Mouse (Mus musculus): ENCODE results near the gene Cmpk1. TPM values are rescaled to one million over a fixed set of nuclear protein-coding genes. Genes with fewer than 3 reads are reported as not detected.
"Not testable (repeated sequence)": the region's sequence is repeated elsewhere in the genome, so short reads cannot be mapped to it uniquely, and the experiment has no call there.

The Cmpk1 gene
- polyA plus RNA-seq (2015; fragmentation: Nextera tagmentation; extraction: Ambion mirVana): 120 and 126 TPM in 2 replicates

DNA sequence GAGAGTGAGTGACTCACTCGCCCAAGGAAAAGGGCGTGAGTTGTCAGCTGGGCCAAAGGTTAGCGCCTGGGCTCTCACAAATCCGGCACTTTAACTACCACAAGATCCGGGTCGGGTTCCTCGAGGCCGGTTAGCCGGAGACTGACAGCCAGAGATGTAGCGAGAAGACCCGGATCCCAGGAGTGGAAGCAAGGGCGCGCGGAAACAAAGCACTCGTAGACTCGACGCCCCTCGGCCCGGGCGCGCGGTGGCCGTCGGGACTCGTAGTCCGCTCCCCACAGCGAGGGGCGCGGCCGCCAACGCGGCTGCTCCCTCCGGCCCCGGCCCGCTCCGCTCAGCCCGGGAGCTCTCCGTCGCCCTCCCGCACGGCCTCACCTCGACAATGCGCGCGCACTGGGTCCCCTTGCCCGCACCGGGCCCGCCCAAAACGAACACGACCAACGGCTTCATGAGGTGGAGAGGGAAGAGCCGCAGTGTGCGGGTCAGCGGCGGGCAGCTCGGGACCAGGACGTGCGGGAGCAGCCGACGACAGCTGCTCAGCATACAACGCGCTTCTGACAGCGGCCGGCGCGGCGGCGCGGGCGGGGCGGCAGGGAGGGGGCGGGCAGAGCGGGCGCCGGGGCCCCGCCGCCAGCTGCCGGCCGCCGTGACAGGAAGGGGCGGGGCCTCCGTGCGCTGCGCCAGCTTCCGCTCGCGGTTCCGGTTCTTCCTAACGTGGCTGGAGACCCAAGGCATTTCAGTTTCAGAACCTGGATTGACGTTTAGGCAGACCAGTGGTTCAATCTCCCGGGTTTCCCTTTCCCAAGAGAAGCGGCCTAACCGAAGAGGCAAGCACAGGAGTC is at the start of gene Cmpk1:
Gene Cmpk1 (minus strand): TSS at position 651 of the 842 bp plus-strand sequence.
- peak; percentile 85 for DNase-seq (ENCODE audit: low spot score)

DNA sequence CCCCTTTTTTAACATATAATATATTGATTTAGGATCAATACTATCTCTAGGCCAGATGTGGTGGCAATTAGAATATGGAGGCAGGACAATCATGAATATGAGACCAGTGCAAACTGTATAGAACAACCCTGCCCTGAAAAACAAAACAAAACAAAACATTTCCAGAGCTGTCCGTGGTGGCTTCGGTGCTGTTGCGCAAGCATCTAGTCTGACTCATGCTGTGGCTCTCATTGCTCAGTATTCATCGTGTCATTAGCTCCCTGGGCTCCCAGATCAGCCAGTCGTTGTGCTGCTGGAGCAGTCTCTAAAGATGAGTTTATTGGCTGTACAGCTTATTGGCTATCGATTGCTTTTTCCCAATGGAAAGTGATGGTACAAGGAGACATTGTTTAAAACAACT is 48.0 kb upstream of the Cmpk1 start:
- no peak for DNase-seq (ENCODE audit: low spot score)

DNA sequence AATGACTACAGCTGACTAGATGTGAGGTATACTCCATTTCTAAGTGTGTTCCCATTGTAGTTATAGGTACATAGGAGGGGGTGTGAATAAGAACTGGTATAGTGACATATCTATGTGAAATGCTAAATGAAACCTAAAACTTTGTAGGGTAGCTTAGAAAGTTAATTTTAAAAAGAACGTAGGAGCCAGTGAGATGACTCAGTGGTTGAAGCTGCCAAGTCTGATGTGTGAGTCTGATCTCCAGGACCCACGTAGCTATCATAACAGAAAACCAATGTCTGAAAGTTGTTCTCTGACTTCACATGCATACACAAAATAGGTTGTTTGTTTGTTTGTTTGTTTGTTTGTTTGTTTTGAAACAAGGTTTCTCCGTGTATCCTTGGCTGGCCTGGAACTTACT is 33.0 kb upstream of the Cmpk1 start:
- DNase-seq (ENCODE audit: low spot score): no peak

DNA sequence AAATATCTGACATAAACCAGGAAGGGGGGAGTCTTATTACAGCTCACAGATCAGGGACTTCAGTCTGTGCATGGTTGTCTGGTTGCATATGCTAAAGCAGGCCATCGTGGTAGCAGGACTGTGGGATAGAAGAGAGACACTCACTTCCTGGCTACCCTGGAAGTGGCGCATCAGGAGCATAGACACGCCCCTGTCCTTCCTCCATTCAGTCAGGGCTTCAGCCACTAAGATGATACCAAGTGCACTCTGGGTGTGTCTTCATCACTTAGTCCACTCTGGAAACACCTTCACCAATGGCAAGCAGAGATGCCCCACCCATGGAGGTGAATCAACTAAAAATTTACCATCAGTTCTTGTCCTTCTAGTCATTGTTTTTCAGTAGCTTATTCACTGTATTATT is 27.2 kb upstream of the Cmpk1 start:
- DNase-seq (ENCODE audit: low spot score): no peak

DNA sequence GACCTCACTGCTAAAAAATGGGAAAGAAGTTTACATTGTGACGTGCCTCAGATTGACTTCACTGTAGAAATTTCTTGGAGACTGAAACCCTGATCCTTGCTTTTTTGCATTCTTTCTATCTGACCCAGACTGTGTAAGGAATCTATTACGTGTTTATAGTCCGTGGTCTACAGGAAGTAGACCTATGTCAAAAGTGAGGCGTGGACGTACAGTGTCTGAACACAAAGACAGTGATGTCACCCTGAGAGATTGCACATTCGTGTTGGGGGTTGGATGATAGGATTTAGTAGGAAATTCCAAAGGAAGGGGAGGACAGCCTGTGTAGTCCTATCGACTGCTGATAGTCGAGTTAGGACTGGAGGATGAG is 13.4 kb upstream of the Cmpk1 start:
- DNase-seq (ENCODE audit: low spot score): peak; percentile 21

DNA sequence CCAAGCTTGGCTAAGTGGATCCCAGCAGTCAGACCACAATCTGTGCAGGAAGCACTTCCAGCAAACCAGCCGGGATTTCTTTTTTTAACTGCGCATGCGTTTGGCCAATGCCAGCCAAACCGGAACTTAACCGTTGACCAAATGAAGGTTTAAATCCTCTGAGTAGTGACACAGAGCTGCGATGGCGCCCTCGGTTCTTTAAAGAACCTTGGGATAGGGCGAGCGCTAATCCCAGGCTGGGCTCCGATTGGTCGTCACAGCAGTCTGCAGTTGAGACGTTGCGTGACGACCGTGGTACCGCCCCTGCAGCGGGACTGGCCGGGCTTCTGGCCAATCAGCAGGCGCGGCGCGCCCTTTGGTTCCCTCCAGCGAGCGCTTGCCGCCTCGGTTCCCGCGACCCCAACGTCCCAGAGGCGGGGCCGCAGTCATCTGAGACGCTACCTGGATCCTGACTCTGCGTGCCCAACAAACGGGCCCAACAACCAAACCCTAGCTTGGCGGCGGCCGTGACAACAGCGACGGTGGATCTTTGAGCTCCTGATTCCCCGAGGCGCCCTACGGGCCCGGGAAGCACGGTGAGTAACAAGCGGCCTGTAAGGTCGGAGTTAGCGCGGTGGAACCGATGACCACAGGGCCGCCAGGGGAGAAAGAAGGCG is 12.9 kb upstream of the Cmpk1 start, which contains the start of gene Stil:
Gene Stil (plus strand): TSS at position 387 of the 656 bp plus-strand sequence.
- DNase-seq (ENCODE audit: low spot score): peak; percentile 97

DNA sequence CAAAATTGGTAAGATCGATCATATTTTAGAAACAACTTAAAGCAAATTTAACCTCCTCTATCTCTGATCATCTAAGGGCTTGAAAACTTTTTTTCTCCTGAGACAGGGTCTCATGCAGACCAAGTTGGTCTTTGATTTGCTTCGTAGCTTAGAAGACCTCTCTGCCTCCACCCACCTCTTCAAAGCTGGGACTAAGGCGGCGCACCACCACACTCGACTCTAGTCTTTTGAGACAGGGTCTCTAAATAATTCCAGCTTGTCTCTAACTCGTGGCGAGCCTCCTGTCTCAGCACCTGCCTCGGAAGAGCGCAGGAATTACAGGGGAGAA is 12.4 kb upstream of the Cmpk1 start:
- no peak for DNase-seq (ENCODE audit: low spot score)

DNA sequence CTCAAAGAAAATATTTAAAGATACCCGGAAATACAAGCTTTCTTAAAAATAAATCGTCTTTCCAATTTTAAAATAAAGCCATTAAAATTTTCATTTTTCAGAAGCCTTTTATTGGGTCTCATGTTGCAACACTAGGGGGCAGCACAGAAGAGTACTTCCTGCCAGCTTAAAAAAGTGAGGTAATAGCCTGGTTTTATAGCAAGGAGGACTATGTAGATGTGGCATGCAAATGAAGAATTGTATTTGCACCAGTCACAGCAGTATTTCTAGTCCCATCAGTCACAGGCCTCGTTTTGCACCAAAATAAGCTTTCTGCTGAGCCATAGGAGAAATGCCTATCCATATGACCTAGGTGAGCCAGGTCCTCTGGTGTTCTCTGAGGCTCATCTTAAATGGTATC is 10.0 kb upstream of the Cmpk1 start:
- DNase-seq (ENCODE audit: low spot score): peak; percentile 63

DNA sequence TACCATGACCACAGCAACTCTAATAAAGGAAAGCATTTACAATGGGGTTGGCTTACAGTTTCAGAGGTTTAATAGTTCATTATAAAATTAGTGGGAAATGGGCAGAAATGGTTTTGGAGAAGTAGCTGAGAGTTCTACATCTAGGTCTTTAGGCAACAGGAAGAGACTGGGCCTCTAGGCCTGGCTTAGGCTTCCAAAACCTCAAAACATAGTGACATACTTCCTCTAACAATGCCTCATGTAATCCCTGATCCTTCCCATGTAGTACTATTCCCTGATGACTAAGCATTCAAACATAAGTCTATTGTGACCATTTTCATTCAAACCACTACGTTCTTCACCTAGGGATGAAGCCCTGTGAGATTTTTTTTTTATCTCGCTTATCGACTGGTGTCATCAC is 7.2 kb upstream of the Cmpk1 start:
- DNase-seq (ENCODE audit: low spot score): no peak

DNA sequence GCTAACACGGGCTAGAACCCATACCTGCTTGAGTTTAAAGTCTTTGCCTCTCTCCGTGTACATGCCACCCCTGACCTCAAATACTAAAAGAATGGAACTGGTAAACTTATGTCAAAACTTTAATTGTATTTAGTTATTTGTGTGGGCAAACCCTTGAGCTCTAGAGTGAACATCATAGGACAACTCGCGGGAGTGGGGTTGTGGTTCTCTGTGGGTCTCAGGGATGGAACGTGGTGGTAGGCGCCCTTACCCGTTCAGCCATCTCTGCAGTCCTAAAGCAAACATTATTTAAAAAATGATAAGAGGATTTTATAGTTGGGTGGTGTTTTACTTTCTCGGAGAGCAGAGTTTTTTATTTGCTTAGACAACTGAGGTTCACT is 840 bp downstream of the Cmpk1 start:
- DNase-seq (ENCODE audit: low spot score): no peak

DNA sequence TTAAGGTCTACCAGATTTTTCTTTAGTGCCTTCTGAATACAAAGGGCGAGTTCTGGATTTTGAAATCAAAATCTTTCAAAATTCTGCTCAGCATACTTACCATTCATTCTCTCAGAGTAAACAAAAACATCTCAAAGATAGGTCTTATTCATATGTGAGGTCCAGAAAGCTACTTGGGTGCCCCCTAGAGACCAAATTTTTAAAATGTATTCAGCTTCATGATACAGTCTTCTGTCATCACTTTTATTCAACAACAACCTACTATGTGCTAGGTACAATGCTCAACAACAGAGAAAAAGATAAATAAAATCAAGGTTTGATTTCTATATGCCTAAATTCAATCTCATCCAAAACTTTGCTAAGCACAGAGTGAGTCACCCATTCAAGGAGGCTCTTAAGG is 4.0 kb downstream of the Cmpk1 start:
- DNase-seq (ENCODE audit: low spot score): peak; percentile 46

DNA sequence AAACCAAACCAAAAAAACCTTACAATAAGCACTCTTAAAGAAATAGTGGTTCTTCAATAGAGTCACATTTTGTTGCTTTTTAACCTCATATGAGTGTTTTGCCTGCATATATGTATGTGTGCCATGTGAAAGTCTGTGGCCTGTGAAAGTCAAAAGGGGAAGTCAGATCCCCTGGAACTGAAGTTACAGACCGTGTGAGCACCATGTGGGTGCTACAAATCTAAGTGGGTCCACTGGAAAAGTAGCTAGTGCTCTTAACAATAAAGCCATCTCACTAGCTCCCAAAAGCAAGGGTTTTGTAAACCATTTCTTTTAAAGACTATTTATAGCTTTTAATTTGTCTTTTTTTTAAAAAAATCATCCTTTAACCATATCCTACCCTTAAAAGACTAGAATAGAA is 4.4 kb downstream of the Cmpk1 start:
- no peak for DNase-seq (ENCODE audit: low spot score)

DNA sequence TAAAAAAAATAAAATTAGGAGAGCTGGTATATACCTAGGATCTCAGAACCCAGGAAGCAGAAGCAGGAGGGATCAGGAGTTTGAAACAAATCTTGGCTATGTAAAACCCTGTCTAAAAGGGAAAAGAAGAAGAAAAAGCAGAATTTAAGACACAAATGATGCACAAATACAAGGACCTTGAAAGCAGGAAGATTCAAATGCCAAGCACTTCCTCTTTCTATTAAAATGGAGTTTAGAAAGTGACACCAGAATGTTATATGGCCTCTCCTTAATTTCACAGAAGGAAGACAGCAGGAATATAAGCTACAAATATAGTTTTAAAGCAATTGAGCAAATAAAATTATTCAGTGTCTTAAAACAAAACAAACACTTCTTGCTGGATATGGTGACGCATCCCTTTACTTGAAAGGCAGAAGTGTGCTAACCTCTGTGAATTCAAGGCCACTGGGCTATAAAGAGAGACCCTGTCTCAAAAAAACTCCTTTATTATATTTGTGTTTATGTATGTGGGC is 13.8 kb downstream of the Cmpk1 start:
- DNase-seq (ENCODE audit: low spot score): no peak

DNA sequence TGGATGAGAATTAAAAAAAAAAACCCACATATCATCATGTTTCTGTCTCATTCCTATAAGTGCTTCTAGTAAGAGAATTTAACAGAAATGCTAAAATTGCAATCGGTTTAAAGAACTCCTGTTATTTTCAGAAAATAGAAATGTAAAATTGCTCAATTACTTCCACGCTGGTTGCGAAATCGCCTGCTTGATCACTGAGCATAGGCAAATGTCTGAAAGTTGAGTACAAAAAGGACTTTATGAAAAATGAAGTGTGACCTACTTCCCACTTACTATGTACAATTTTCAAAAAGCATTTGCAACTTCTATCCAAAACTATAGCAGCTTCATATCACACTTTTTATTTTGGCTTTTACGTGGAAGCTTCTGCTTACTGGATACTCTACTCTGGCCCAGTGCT is 16.3 kb downstream of the Cmpk1 start:
- DNase-seq (ENCODE audit: low spot score): no peak

DNA sequence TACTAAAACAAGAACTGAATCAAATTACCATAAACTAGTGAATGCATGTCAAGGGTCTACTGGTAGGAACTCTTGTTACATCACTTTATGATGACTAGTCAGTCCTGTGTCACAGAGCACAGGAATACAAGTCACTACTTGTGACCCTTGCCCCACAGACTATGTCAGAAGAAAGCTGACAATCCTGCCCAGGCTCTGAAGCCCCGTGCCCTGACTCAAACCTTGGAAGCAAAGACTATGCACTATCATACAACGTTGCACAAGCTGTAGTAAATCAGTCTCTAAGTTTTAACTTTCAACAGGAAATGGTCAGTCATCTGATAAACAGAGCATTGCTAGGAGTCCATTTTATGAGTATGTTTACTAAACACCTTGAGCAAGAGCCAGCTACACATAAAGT is 26.2 kb downstream of the Cmpk1 start:
- DNase-seq (ENCODE audit: low spot score): not testable (repeated sequence)

DNA sequence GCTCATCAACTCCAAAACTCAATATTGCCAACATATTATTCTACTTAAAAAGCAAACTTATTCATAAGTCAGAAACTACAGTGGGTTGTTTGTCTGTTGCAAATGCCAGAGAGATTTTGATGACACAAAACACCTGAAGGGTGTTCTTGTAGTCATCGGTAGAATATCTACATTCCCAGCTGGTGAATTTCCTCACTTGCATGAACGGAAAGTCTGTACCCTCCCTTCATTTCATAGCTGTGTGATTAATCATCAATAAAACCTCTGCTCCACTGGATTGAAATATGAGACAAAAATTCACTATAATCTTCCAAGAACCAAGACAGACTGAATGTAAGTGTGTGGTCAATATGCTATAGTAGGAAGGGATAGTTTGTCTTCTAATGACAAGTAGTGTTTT is 27.5 kb downstream of the Cmpk1 start:
- no peak for DNase-seq (ENCODE audit: low spot score)

DNA sequence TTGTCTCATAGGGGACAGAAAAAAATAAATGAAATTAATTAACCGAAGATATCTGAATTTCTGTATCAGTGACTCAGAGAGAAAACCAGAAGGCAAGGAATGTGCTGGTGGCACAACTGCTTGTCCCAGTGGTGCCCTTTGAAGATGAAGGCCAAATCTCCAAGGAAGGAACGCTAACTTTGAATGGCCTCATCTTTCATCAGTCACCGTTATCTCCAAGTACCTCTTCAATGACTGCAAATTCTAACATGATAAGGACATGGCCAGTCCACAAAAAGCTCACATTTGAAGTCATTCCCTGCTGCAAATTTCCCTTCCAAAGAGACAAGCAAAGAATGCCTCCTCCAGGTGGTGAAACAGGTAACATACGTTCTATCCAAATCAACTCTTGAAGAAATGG is 28.3 kb downstream of the Cmpk1 start:
- no peak for DNase-seq (ENCODE audit: low spot score)

DNA sequence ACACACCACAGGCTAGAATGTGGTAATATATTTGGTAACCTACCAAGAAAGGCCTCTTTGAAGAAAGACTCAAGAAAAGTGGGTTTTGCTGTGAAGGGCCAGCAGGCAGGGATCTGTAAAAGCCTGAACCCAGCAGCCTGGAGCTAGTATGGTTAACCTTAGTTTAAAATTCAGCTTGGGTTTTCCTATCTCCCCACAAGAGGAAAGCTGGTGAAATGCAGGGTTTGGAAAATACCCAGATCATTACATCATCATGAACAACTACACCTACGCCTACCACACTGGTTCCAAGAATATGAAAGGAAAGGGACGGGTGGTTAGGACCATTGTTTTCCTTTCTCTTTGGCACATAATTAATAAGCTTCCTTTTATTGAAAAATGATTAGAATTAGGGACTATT is 28.8 kb downstream of the Cmpk1 start:
- DNase-seq (ENCODE audit: low spot score): no peak

DNA sequence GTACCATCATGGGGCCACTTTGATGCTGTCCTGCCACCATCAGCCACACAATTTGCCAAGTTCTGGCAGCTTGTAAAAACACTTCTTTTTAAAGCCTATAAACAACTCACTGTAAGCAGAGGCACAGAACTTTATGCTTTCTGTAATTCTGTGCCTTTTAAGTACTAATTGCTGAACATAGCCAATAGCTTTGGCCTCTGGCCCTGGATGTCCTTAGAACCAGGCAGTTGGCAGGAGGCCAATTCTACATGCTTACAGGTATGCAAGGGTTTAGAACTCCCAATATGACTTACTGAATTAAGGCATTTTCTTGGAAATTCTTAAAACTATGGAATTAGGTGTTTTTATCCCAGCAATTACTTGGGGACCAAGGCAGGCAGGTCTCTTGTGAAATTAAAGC is 29.6 kb downstream of the Cmpk1 start:
- no peak for DNase-seq (ENCODE audit: low spot score)

DNA sequence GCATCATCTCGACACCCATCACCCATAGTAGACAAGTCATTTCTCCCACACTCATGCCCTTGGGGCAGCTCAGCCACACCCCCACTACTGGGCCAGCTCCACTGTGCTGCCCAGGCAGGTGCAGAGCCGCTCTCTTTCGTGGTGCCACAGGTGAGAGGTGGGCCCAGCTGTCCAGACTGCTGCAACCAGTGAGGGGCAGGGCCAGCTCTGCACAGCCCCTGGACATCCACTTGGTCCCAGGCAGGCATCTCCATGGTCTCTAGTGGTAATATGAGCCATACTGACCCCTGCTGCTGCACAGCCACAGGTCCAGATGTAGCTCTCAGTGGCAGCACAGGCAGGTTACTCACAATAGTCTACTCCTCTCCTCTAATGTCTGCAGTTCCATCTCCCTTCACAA is 33.9 kb downstream of the Cmpk1 start:
- DNase-seq (ENCODE audit: low spot score): no peak

DNA sequence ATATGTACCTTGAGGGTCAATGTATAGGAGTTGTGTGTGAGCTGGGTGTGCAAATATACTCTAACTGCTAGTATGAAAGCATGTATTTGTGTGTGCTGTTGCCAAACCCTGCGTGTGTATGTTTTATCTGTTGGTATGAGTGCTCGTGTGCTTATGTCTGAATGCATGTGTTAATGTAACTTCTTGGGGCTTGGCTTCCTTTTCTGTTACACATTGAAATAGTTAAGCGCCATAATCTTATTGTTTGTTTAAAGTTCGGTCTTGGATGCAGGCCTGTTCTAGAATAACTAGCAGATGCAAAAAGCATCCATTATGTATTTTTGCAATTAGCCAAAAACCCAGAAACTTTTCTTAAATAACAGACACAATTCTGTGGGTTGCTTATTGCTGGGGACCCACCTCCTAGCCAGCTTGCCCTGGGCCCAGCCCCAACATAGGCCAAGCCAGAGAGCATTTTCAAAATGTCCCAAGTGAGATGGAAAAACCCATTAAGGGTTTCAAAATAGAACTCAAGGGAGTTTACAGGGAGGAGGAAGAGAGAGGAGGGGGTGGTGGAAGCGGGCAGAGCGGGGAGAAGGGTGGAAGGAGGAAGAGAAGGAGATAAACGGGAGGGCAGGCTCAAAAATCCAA is 39.1 kb downstream of the Cmpk1 start:
- DNase-seq (ENCODE audit: low spot score): no peak

DNA sequence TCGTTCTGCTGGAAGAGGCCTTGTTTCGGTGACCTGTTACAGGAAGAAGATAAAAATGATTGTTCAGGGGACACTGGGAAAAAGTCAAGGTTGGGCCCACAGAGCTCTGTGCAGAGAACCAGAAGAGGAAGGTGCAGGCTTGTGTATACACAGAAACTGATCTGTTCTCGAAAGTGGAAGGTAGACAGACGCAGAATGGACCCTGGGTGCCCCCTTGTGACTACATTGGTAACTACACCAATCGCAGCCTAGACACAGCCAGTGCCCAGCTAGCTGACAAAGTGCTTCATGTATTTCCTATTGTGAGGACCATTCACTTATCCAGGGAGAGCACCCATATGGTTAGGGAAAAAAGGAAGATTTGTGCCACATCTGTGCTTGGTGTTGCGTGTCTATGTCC is 39.6 kb downstream of the Cmpk1 start:
- DNase-seq (ENCODE audit: low spot score): peak; percentile 55

Measured in thymus, postnatal 0 days (tissue).